Mouse (Mus musculus) heart, adult 18-20 months (tissue): ENCODE measurements around the gene Lamb2. TPM values are rescaled to one million over a fixed set of nuclear protein-coding genes. Genes with fewer than 3 reads are reported as not detected.

Experiments
- total RNA-seq, 2 experiments: library from RNA; stranded (reverse); gene quantifications; 2 replicates each; pipeline ENCODE4 v1.2.3; 2021

Lamb2 gene
- total RNA-seq, 2 experiments from 2014 or later: 334 to 339 TPM

Other genes starting within 250 kb of the Lamb2 start
- 100 to 1,000 TPM; 290 to 300 TPM for gene Dag1, start 215.8 kb upstream of the Lamb2 start, total RNA-seq
- gene Nicn1, start 189.3 kb upstream of the Lamb2 start, total RNA-seq: 10 to 100 TPM; 22.2 to 25.6 TPM
- gene Amt, start 182.9 kb upstream of the Lamb2 start, total RNA-seq: 1 to 10 TPM; 5.0 to 5.8 TPM
- gene Rhoa, start 173.6 kb upstream of the Lamb2 start, total RNA-seq: 100 to 1,000 TPM; 229 to 232 TPM
- gene Tcta, start 173.6 kb upstream of the Lamb2 start, total RNA-seq: 10 to 100 TPM; 67.6 to 76.8 TPM
- 100 to 1,000 TPM in 1 of 2 experiments, 10 to 100 TPM in 1; 86.8 to 111 TPM for gene Gpx1, start 140.8 kb upstream of the Lamb2 start, total RNA-seq
- 10 to 100 TPM; 74.3 to 79.6 TPM for gene Usp4, start 131.9 kb upstream of the Lamb2 start, total RNA-seq
- 1 to 10 TPM in 1 of 2 experiments, under 1 TPM in 1; 0.97 to 1.2 TPM for gene 1700102P08Rik, start 86.9 kb upstream of the Lamb2 start, total RNA-seq
- gene Ccdc36, start 51.3 kb upstream of the Lamb2 start, total RNA-seq: not detected
- not detected for gene BC048562, start 43.3 kb upstream of the Lamb2 start, total RNA-seq
- gene Ccdc71, start 19.2 kb upstream of the Lamb2 start, total RNA-seq: 10 to 100 TPM; 23.1 to 23.3 TPM
- gene Klhdc8b, start 18.2 kb upstream of the Lamb2 start, total RNA-seq: 1 to 10 TPM; 4.7 to 5.5 TPM
- gene Usp19, start 10.9 kb downstream of the Lamb2 start, total RNA-seq: 10 to 100 TPM; 79.9 to 91.6 TPM
- 10 to 100 TPM; 76.4 to 90.3 TPM for gene Qars, start 28.0 kb downstream of the Lamb2 start, total RNA-seq
- 10 to 100 TPM; 57.8 to 58.7 TPM for gene Qrich1, start 37.1 kb downstream of the Lamb2 start, total RNA-seq
- 10 to 100 TPM; 48.3 to 49.7 TPM for gene Impdh2, start 80.5 kb downstream of the Lamb2 start, total RNA-seq
- 10 to 100 TPM; 67.0 to 72.6 TPM for gene Ndufaf3, start 87.7 kb downstream of the Lamb2 start, total RNA-seq
- 10 to 100 TPM; 21.3 to 21.9 TPM for gene Dalrd3, start 90.2 kb downstream of the Lamb2 start, total RNA-seq
- gene Wdr6, start 99.0 kb downstream of the Lamb2 start, total RNA-seq: 10 to 100 TPM; 10.9 to 12.6 TPM
- gene P4htm, start 117.9 kb downstream of the Lamb2 start, total RNA-seq: 10 to 100 TPM; 12.6 to 14.0 TPM
- 10 to 100 TPM; 40.6 to 42.7 TPM for gene Arih2, start 169.7 kb downstream of the Lamb2 start, total RNA-seq
- gene Slc25a20, start 182.4 kb downstream of the Lamb2 start, total RNA-seq: 100 to 1,000 TPM; 214 to 233 TPM
- 10 to 100 TPM; 76.2 to 79.9 TPM for gene Prkar2a, start 209.6 kb downstream of the Lamb2 start, total RNA-seq